Mouse (Mus musculus) liver, embryonic 12.5 days (tissue): ENCODE results near the gene Tomm6. TPM values are rescaled to one million over a fixed set of nuclear protein-coding genes. Genes with fewer than 3 reads are reported as not detected.

Experiments
- ATAC-seq: fragments of 200-750 bp; cut with Nextera tagmentation; 2 replicates; pipeline ENCODE4 v1.8.0; 2017; ENCODE audit warnings: moderate number of reproducible peaks, mild to moderate bottlenecking, moderate library complexity
- H3K27ac ChIP-seq: fragments of 300-500 bp; sonication (generic); 2 replicates; pipeline ENCODE4 v1.5.1; 2016; ENCODE audit warnings: mild to moderate bottlenecking
- H3K27me3 ChIP-seq: fragments of 300-500 bp; sonication (generic); replicated peaks from 2 replicates; pipeline ENCODE4 v1.6.1; 2016; ENCODE audit warnings: mild to moderate bottlenecking, moderate library complexity
- H3K36me3 ChIP-seq: fragments of 300-500 bp; sonication (generic); 2 replicates; pipeline ENCODE4 v1.6.1; 2016; ENCODE audit warnings: mild to moderate bottlenecking, moderate library complexity
- H3K4me1 ChIP-seq: fragments of 300-500 bp; sonication (generic); 2 replicates; pipeline ENCODE4 v1.6.1; 2016
- H3K4me2 ChIP-seq: fragments of 300-500 bp; sonication (generic); 2 replicates; pipeline ENCODE4 v1.6.1; 2016; ENCODE audit warnings: mild to moderate bottlenecking, moderate library complexity
- H3K4me3 ChIP-seq: fragments of 300-500 bp; sonication (generic); 2 replicates; pipeline ENCODE4 v1.5.1; 2016; ENCODE audit warnings: mild to moderate bottlenecking, moderate library complexity
- H3K9ac ChIP-seq: fragments of 300-500 bp; sonication (generic); 2 replicates; pipeline ENCODE4 v1.6.1; 2016; ENCODE audit warnings: mild to moderate bottlenecking, moderate library complexity
- H3K9me3 ChIP-seq: fragments of 300-500 bp; sonication (generic); replicated peaks from 2 replicates; pipeline ENCODE4 v1.6.1; 2016; ENCODE audit warnings: mild to moderate bottlenecking, moderate library complexity
- WGBS: fragments of 180-500 bp; shearing (Covaris S2); methylation state at CpG from one replicate; pipeline ENCODE4 v1.1.7; 2016; ENCODE audit not compliant: insufficient replicate concordance; 5-methylcytosine and 5-hydroxymethylcytosine counted together
- polyA plus RNA-seq: library from polyadenylated mRNA; unstranded; fragments of >200 nt; fragmentation: Nextera tagmentation; extraction: Ambion mirVana; gene quantifications from 2 replicates; pipeline ENCODE4 v1.2.1, GENCODE M21; 2016

The Tomm6 gene
- polyA plus RNA-seq = 339 and 360 TPM in 2 replicates

DNA sequence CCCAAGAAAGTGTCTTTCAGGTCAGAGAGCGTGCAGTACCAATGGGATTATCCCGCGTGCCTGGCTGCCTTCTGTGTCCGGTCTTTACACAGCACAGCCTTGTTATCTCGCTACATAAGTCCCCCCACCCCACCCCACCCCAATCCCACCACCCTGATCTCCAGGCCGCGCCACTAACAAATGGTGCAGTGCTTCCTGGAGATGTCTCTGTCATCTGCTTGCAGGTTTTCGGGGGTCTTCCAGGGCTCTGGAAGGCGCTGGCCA is at the start of gene Tomm6:
TSS of gene Tomm6 (minus strand) at position 43 of the 264 bp plus-strand sequence.
- no peak for ATAC-seq
- Histone ChIP-seq H3K27ac (peak within 1 kb of the TSS; percentile 83), H3K4me3 (peak within 1 kb of the TSS; percentile 79), H3K4me2 (peak within 1 kb of the TSS; percentile 99), H3K9ac (peak within 1 kb of the TSS; percentile 75), H3K36me3 (peaks cover 34% of the 10 kb centered on the region), H3K4me1 (peaks cover 39% of the 10 kb centered on the region), H3K27me3 (peaks cover 32% of the 10 kb centered on the region), H3K9me3 (no peaks in the 10 kb centered on the region)
- under 1% methylated on average over 9 of the region's 9 CpGs for WGBS

DNA sequence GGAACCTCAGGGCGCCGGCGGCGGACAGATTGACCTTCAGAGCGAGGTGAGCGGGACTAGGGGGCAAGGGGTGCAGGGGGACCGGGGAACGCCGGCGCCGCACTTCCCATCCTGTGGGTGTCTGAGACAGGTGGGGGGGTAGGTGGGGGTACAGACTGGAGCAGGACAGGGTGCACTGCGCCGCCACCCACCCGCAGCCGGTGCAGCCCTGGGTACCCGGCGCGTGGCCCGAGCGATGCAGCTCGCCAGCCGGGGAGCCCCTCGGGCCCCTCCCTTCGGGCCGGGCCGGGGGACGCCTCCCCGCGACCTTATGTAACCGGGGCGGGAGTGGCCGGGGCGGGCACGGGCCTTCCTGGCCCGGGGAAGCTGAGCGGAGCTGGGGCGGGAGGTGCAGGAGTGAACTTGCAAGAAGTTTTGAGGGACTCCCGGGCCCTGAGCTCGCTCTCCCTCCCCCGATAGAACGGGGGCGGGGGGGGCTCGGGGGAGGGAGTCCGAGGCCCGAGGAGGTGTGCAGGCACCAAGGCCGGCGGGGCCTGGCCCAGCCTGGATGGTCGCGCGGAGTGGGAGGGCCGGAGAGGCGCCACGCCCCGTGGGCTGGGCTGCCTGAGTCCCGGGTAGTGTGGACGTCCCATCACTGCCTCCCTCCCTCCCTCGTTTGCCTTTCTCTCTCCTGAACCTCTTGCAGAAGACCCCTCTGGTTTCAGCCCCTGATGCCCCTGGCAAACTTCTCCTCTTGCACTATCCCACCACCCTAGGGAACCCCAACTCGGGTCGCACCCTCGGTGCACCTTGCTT is 49.3 kb upstream of the Tomm6 start:
- Histone ChIP-seq H3K9me3 (no peaks in the 10 kb centered on the region), H3K27me3 (peaks cover 37% of the 10 kb centered on the region), H3K4me1 (peaks cover 34% of the 10 kb centered on the region), H3K4me3 (peak overlapping the region; percentile 68), H3K9ac (peak overlapping the region; percentile 74), H3K36me3 (no peaks in the 10 kb centered on the region), H3K27ac (peak overlapping the region; percentile 76), H3K4me2 (peak overlapping the region; percentile 100)
- peak; percentile 77 for ATAC-seq
- WGBS = under 1% methylated on average over 42 of the region's 60 CpGs

DNA sequence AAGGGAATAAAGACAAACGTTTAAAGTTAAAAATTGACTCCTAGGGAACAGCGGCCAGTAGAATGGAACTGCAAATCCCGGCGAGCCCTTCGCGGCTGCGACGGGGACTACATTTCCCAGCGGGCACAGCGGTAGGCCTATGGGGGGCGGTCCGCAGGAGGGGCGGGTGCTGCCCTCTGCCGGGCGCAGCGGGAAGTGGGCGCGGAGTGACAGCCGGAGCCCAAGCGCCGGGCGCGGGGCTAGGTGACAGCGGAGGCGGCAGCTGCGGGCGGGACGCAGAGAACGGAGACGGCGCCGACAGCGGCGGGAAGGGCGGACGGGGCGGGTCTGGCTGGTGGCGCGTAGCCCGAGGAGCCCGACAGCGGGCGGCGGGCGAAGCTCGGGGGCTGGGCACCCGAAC is 48.7 kb upstream of the Tomm6 start, which contains the start of gene Tfeb:
TSS of gene Tfeb (plus strand) at position 175 of the 400 bp plus-strand sequence.
- H3K4me3 ChIP-seq = peak within 1 kb of the TSS; percentile 68
- H3K4me2 ChIP-seq = peak within 1 kb of the TSS; percentile 100
- H3K36me3 ChIP-seq = no peaks in the 10 kb centered on the region
- peaks cover 43% of the 10 kb centered on the region for H3K27me3 ChIP-seq
- under 1% methylated on average over 47 of the region's 47 CpGs for WGBS
- peak within 1 kb of the TSS; percentile 76 for H3K27ac ChIP-seq
- peak; percentile 81 for ATAC-seq
- no peaks in the 10 kb centered on the region for H3K9me3 ChIP-seq
- H3K9ac ChIP-seq = peak within 1 kb of the TSS; percentile 74
- H3K4me1 ChIP-seq = peaks cover 34% of the 10 kb centered on the region

DNA sequence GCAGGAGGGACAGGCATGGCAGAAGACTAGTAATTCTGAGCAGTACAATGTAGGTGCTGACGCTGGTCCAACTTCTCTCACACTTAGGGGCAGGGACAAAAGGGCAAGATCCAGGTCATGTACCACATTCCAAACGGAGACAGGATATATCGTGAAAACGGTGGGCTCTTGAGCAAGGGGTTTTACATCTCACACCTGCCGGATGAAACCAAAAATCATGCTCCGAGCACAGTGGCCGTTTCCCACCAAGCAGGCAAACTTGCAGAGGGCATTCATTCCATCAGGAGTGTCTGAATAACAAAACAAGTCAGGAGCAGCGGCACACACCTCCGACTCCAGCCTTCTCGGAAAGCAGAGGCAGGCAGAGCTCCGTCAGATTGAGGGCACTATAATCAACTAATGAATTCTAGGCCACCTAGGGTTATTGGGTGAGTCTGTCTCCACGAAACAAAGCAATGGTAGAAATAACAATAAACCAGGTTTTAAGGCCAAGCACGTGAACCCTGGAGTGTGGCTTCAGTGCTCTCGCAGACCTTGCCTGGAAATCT is 47.4 kb upstream of the Tomm6 start:
- Histone ChIP-seq H3K4me2 (no peak overlapping the region), H3K36me3 (no peaks in the 10 kb centered on the region), H3K9me3 (no peaks in the 10 kb centered on the region), H3K27ac (no peak overlapping the region), H3K9ac (no peak overlapping the region), H3K4me1 (peaks cover 34% of the 10 kb centered on the region), H3K27me3 (peaks cover 50% of the 10 kb centered on the region), H3K4me3 (no peak overlapping the region)
- no peak for ATAC-seq
- WGBS = 65% methylated on average over 14 of the region's 14 CpGs

DNA sequence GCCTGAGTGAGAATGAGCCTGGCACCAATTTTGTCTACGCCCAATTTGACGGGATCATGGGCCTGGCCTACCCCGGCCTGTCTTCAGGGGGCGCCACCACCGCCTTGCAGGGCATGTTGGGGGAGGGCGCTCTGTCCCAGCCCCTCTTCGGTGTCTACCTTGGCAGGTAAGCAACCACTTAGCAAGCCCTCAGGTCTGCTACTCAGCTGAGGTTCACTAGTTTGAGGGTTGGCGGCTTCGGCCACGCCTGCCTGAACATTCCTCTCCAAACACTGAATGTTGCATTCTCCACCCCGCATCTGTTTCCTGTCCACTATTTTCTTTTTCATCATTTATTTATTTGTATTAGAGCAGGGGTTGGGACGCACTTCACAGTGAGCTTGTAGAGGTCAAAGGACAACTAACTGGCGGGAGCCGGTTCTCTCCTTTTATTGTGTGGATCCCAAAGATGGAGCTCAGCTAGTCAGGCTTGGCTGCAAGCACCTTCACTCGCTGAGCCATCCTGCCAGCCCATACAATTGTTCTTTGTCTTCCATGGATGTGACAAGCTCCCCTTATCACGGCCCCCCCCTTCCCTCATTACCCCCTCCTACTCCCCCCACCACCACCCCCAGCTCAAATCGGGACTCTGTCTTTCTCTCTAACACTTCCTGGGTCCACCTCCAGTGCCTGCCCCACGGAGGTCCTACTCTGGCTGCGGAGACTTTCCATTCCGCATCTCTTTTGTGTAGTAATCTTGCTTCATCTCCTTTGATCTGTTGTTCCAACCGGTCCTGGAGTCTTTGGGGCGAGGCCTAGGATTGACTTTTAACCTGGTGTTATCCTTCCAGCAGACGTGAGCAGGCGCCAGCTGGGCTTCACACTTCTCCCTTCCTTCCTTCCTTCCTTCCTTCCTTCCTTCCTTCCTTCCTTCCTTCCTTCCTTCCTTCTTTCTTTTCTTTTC is 42.7 kb upstream of the Tomm6 start:
- no peaks in the 10 kb centered on the region for H3K36me3 ChIP-seq
- 51% methylated on average over 24 of the region's 24 CpGs for WGBS

DNA sequence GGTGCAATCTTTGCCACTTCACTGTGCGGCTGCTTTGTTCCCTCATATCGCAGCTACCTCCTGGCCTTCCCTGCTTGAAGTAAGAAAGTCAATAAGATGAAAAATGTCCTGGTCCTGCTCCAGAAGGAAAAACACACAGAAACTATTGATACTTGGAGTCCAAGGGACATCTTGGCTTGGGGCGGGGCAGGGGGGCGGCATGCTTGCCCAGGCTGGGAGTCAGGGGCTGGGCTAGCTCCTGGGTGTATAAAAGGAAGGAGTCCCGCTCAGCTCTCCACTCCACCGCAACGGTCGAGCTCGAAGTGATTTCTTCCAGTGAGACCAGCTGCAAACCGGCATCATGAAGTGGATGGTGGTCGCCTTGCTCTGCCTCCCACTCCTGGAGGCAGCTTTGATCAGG is 38.4 kb upstream of the Tomm6 start, which contains the start of gene Pgc:
TSS of gene Pgc (plus strand) at position 277 of the 400 bp plus-strand sequence.
- H3K4me3 ChIP-seq = no peak within 1 kb of the TSS
- H3K36me3 ChIP-seq = no peaks in the 10 kb centered on the region
- ATAC-seq = no peak
- H3K4me1 ChIP-seq = no peaks in the 10 kb centered on the region
- 63% methylated on average over 11 of the region's 11 CpGs for WGBS
- H3K27ac ChIP-seq = no peak within 1 kb of the TSS
- H3K9me3 ChIP-seq = no peaks in the 10 kb centered on the region
- no peak within 1 kb of the TSS for H3K4me2 ChIP-seq
- H3K9ac ChIP-seq = no peak within 1 kb of the TSS
- H3K27me3 ChIP-seq = peaks cover 30% of the 10 kb centered on the region

More for the DNA sequence above, 42.7 kb upstream of the Tomm6 start:
- H3K27me3 ChIP-seq = peaks cover 43% of the 10 kb centered on the region
- H3K4me2 ChIP-seq = no peak overlapping the region
- ATAC-seq = no peak
- H3K9me3 ChIP-seq = no peaks in the 10 kb centered on the region
- no peak overlapping the region for H3K4me3 ChIP-seq
- no peak overlapping the region for H3K27ac ChIP-seq
- no peak overlapping the region for H3K9ac ChIP-seq
- H3K4me1 ChIP-seq = 0 out of 2 replicates have a peak, but pooled peaks cover 6% of the 10 kb centered on the region

DNA sequence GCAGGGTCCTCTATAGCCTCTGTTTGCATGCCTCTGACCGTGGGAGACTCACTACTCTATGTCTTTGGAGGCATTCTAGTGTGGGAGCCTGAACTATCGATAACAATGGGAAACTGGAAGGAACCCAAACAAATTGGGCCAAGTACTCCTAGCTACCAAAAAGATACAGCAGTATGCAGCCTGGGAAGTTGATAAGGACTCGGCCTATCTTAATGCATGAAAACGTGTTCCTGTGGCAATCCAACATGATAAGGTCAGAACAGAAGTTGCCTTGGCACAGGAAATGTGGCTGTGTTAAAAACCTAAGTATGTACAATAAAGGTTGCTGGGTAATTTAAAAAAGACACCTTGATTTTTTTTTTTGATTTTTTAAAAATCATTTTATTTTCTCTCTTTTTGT is 33.0 kb upstream of the Tomm6 start:
- no peak overlapping the region for H3K4me2 ChIP-seq
- no peak overlapping the region for H3K27ac ChIP-seq
- no peak overlapping the region for H3K9ac ChIP-seq
- ATAC-seq = no peak
- H3K4me3 ChIP-seq = no peak overlapping the region
- no peaks in the 10 kb centered on the region for H3K4me1 ChIP-seq
- 33% methylated on average over 4 of the region's 4 CpGs for WGBS
- no peaks in the 10 kb centered on the region for H3K9me3 ChIP-seq
- peaks cover 18% of the 10 kb centered on the region; the same call in 1 of the 2 replicates for H3K27me3 ChIP-seq
- H3K36me3 ChIP-seq = no peaks in the 10 kb centered on the region

DNA sequence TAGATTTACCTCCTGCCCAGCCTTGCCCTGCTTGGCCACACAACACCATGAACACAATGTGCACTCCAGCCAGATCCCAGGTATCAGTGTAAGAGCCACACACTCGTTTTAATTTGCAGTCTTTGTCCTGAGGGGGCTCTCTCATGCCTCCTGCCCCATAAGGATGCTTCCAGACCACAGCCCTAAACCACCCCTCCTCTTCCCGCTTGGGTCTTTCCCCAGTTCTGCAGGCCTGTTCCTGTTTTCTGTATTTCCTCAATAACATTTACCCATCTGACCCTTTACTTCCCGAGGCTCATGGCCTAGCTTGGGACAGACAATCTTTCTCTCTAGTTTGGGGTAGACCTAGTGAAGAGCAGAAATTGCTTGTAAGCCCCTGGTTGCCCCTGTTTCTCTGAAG is 26.9 kb upstream of the Tomm6 start:
- no peaks in the 10 kb centered on the region for H3K36me3 ChIP-seq
- ATAC-seq = no peak
- WGBS = 34% methylated on average over 3 of the region's 3 CpGs
- no peaks in the 10 kb centered on the region for H3K9me3 ChIP-seq
- no peak overlapping the region for H3K4me3 ChIP-seq
- peaks cover 42% of the 10 kb centered on the region; the same call in 1 of the 2 replicates for H3K27me3 ChIP-seq
- no peak overlapping the region for H3K4me2 ChIP-seq
- no peak overlapping the region for H3K9ac ChIP-seq
- H3K4me1 ChIP-seq = peaks cover 9% of the 10 kb centered on the region; the same call in 1 of the 2 replicates
- H3K27ac ChIP-seq = no peak overlapping the region

DNA sequence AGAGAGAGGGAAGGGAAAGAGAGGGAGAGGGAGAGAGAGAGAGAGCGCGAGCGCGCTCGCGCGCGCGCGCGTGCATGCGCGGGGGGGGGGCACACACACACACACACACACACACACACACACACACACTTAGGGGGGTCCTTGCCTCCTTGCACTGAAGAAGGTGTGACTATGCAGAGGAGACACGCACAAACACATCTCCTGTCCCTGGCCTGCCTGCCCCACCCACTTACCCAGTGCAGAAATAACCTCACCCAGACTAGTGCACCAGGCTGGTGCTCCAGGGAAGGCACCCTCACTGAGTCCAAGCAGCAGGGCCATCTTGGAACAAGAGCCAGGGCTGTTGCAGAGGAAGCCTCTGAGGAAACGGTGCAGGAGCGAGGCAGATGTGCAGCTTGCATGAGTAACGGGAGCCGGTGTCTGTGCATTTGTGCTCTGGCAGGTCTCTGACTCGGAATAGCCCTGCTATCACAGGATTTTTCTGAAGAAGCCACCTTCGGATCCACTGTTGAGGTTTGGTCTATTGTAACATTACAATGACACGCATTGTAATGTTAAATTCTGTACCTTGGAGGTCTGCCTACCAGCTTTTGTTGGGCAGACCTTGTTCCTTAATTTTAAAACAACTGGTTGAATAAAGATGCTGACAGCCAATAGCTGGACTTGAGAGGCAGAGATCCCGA is 24.8 kb upstream of the Tomm6 start:
- ATAC-seq = no peak
- H3K4me1 ChIP-seq = peaks cover 9% of the 10 kb centered on the region; the same call in 1 of the 2 replicates
- no peaks in the 10 kb centered on the region for H3K9me3 ChIP-seq
- no peak overlapping the region for H3K27ac ChIP-seq
- no peak overlapping the region for H3K4me3 ChIP-seq
- H3K36me3 ChIP-seq = no peaks in the 10 kb centered on the region
- H3K27me3 ChIP-seq = peaks cover 52% of the 10 kb centered on the region; the same call in 1 of the 2 replicates
- H3K4me2 ChIP-seq = no peak overlapping the region
- WGBS = 55% methylated on average over 10 of the region's 22 CpGs
- H3K9ac ChIP-seq = no peak overlapping the region

DNA sequence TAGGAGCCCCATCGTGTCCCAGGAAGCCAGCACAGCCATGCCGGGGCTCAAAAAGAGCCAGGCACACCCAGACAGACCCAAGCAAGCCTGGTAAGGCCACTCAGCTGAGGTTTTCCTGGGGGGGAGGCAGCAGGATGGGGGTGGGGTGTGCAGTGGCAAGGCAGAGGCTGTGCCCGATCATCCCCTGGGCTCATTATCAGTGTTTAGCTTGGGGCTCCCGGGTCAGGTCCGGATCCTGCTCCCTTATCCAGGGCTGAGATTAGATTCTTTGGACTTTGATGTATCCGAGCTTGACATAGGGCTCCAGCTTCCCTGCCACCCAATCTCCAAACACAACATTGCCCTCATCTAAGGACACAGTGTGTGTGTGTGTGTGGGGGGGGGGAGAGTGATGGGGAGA is 23.7 kb upstream of the Tomm6 start:
- Histone ChIP-seq H3K4me3 (no peak overlapping the region), H3K9ac (no peak overlapping the region), H3K36me3 (no peaks in the 10 kb centered on the region), H3K27me3 (peaks cover 63% of the 10 kb centered on the region), H3K27ac (no peak overlapping the region), H3K4me2 (no peak overlapping the region), H3K9me3 (no peaks in the 10 kb centered on the region), H3K4me1 (peaks cover 9% of the 10 kb centered on the region; the same call in 1 of the 2 replicates)
- peak; percentile 43; the same call in 1 of the 2 replicates for ATAC-seq
- WGBS = 41% methylated on average over 6 of the region's 6 CpGs

DNA sequence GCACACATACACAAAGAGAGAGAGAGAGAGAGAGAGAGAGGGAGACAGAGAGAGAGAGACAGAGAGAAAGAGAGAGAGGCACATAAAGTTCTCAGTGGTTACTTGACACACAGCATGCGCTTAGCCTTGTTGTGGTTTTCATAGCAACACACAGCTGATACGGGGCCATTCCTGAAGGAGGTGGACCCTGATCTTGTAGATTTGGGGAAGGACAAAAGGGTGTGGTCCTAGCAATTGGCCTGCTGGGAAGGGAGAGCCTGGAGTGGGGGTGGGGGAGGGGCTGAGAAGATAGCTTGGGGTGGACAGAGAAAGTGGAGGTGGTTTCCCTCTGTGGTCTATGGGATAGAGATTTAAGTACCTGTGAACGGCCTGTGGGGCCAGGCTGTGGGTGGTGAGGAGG is 21.9 kb upstream of the Tomm6 start:
- Histone ChIP-seq H3K36me3 (no peaks in the 10 kb centered on the region), H3K27ac (no peak overlapping the region), H3K9me3 (no peaks in the 10 kb centered on the region), H3K4me2 (no peak overlapping the region), H3K4me3 (no peak overlapping the region), H3K27me3 (peaks cover 65% of the 10 kb centered on the region), H3K9ac (no peak overlapping the region), H3K4me1 (peaks cover 9% of the 10 kb centered on the region; the same call in 1 of the 2 replicates)
- 25% methylated on average over 3 of the region's 3 CpGs for WGBS
- no peak for ATAC-seq
